Comparison of ENCODE assay signal across 35 mouse cellular contexts in genomic region chr4:140720091-140720490, GRCm38 (mm10). TPM values are rescaled to one million over a fixed set of nuclear protein-coding genes. Genes with fewer than 3 reads are reported as not detected.
DNase-seq lines count a peak whose midpoint lies in the region; ATAC-seq and TF ChIP-seq lines count a peak whose summit lies in the region.
"Had no signal": no experiment of that assay in that cellular context is flagged by ENCODE, and none has a peak within 500 bp of the region (broad histone marks: within the 10 kb centered on the region; RNA-seq: fewer than 3 reads in every experiment).

No protein-coding gene starts in this region.

- no peak overlapping the region for H3K27ac ChIP-seq in heart, postnatal 0 days (ENCODE audit: low read depth)
- H3K27ac ChIP-seq in heart, embryonic 10.5 days: no peak overlapping the region
- H3K27ac ChIP-seq in stomach, embryonic 16.5 days (ENCODE audit: low read length): peak overlapping the region; percentile 25; the same call in 1 of the 2 replicates
- H3K27ac ChIP-seq: embryonic facial prominence, embryonic 12.5 days; hindbrain, postnatal 0 days; intestine, embryonic 15.5 days; layer of hippocampus, adult 2 months; liver, embryonic 13.5 days; midbrain, embryonic 12.5 days; neural tube, embryonic 13.5 days had no signal

- H3K36me3 ChIP-seq in heart, postnatal 0 days (replicated peaks; ENCODE audit: control insufficient read depth, insufficient read depth, low read length): peaks cover 73% of the 10 kb centered on the region
- H3K36me3 ChIP-seq in heart, embryonic 10.5 days: peaks cover 87% of the 10 kb centered on the region
- peaks cover 29% of the 10 kb centered on the region for H3K36me3 ChIP-seq in stomach, embryonic 16.5 days (ENCODE audit: control insufficient read depth, insufficient read depth, low read length)

- intact Hi-C loops in left cerebral cortex, postnatal 36 days (cut with DNase I): loop anchor here (5.0 kb wide), 1 partner anchor 182 kb away; no protein-coding TSS in a partner anchor

- TF ChIP-seq CTCF in heart, postnatal 0 days (IDR thresholded peaks at IDR 0.05; ENCODE audit: low read depth): no peak

- no peaks in the 10 kb centered on the region for H3K9me3 ChIP-seq in heart, postnatal 0 days (replicated peaks; ENCODE audit: control insufficient read depth, low read length)
- H3K9me3 ChIP-seq in heart, embryonic 10.5 days: no peaks in the 10 kb centered on the region
- H3K9me3 ChIP-seq in stomach, embryonic 16.5 days (replicated peaks; ENCODE audit: control insufficient read depth, low read length): no peaks in the 10 kb centered on the region
- H3K9me3 ChIP-seq: embryonic facial prominence, embryonic 12.5 days; G1E; intestine, embryonic 15.5 days; liver, embryonic 13.5 days; megakaryocyte, embryonic 14.5 days; midbrain, embryonic 12.5 days; neural tube, embryonic 13.5 days had no signal

- peak; percentile 34; the same call in 1 of the 2 replicates for ATAC-seq in heart, postnatal 0 days (ENCODE audit: insufficient read depth, low read depth)
- ATAC-seq in stomach, embryonic 16.5 days (ENCODE audit: insufficient read depth, low FRiP score): no peak; the same call in 1 of the 2 replicates
- ATAC-seq: forebrain, embryonic 14.5 days; hindbrain, postnatal 0 days; intestine, embryonic 15.5 days; lung, postnatal 0 days had no signal

- H3K4me2 ChIP-seq in heart, postnatal 0 days (ENCODE audit: low read depth, low read length): no peak overlapping the region
- no peak overlapping the region for H3K4me2 ChIP-seq in stomach, embryonic 16.5 days (ENCODE audit: low read depth, low read length)
- H3K4me2 ChIP-seq: embryonic facial prominence, embryonic 12.5 days; intestine, embryonic 15.5 days; liver, embryonic 13.5 days; midbrain, embryonic 12.5 days; neural tube, embryonic 13.5 days had no signal

- H3K4me3 ChIP-seq in heart, postnatal 0 days (ENCODE audit: low read depth, low read length): no peak overlapping the region
- H3K4me3 ChIP-seq in heart, embryonic 10.5 days: no peak overlapping the region
- no peak overlapping the region for H3K4me3 ChIP-seq in stomach, embryonic 16.5 days (replicated peaks; ENCODE audit: low read length)
- H3K4me3 ChIP-seq: embryonic facial prominence, embryonic 12.5 days; intestine, embryonic 15.5 days; layer of hippocampus, adult 2 months; liver, embryonic 13.5 days; megakaryocyte, embryonic 14.5 days; midbrain, embryonic 12.5 days; neural tube, embryonic 13.5 days had no signal

- peak; percentile 75 to 84 for DNase-seq in adrenal gland, adult (ENCODE audit: inconsistent age in 2 of 2, low spot score in 1 of 2)
- no peak for DNase-seq in adrenal gland, postnatal 4 days (ENCODE audit: low spot score in 2 of 2)
- no peak for DNase-seq in heart, postnatal 0 days (ENCODE audit: low spot score)
- DNase-seq in heart, embryonic 10.5 days (ENCODE audit: low spot score): no peak
- DNase-seq in adrenal gland, adult 8-10 months: peak; percentile 66
- no peak for DNase-seq in left cerebral cortex, postnatal 36 days (ENCODE audit: low spot score in 2 of 2)
- DNase-seq: cerebellum, adult 11-12 months; cerebellum, adult 9-11 months; embryo, embryonic 11 days; gastrocnemius, postnatal 14 days; heart, postnatal 10 days; kidney, adult 2 months; kidney, postnatal 36 days; left cerebral cortex, postnatal 4 days; liver, embryonic 13.5 days; lung, adult 18-20 months; lung, postnatal 4 days; right cerebral cortex, postnatal 4 days had no signal

- no peaks in the 10 kb centered on the region for H3K4me1 ChIP-seq in heart, postnatal 0 days (ENCODE audit: control insufficient read depth, insufficient read depth)
- peaks cover 23% of the 10 kb centered on the region for H3K4me1 ChIP-seq in heart, embryonic 10.5 days
- no peaks in the 10 kb centered on the region; the same call in 1 of the 2 replicates for H3K4me1 ChIP-seq in stomach, embryonic 16.5 days (ENCODE audit: control insufficient read depth, insufficient read depth, low read length)
- H3K4me1 ChIP-seq: embryonic facial prominence, embryonic 12.5 days; intestine, embryonic 15.5 days had no signal

- TF ChIP-seq EP300 in heart, postnatal 0 days (IDR thresholded peaks at IDR 0.05; ENCODE audit: low read depth): no peak

- WGBS in heart, postnatal 0 days: 58% methylated on average over 5 of the region's 5 CpGs
- WGBS in heart, embryonic 10.5 days: 82% methylated on average over 5 of the region's 5 CpGs
- 83% methylated on average over 5 of the region's 5 CpGs for WGBS in stomach, embryonic 16.5 days

- no peak overlapping the region for H3K9ac ChIP-seq in heart, postnatal 0 days (replicated peaks; ENCODE audit: low read depth, low read length)
- H3K9ac ChIP-seq in stomach, embryonic 16.5 days (ENCODE audit: low read length): no peak overlapping the region
- H3K9ac ChIP-seq: embryonic facial prominence, embryonic 12.5 days; intestine, embryonic 15.5 days; liver, embryonic 13.5 days; midbrain, embryonic 12.5 days; neural tube, embryonic 13.5 days had no signal

- H3K27me3 ChIP-seq in heart, postnatal 0 days (ENCODE audit: control insufficient read depth, insufficient read depth, low read length): no peaks in the 10 kb centered on the region
- H3K27me3 ChIP-seq in heart, embryonic 10.5 days (ENCODE audit: insufficient read depth, poor library complexity, severe bottlenecking): no peaks in the 10 kb centered on the region
- H3K27me3 ChIP-seq in stomach, embryonic 16.5 days (ENCODE audit: control insufficient read depth, insufficient read depth, low read length): no peaks in the 10 kb centered on the region
- H3K27me3 ChIP-seq: CH12.LX; embryonic facial prominence, embryonic 12.5 days; intestine, embryonic 15.5 days; liver, embryonic 13.5 days; megakaryocyte, embryonic 14.5 days; midbrain, embryonic 12.5 days; neural tube, embryonic 13.5 days had no signal

RNA-seq across cellular contexts. Expression of gene Rcc2, which starts 19.8 kb away (rescaled TPM):
- total RNA-seq in adrenal gland, postnatal 4 days (2021): 100 to 1,000 TPM in 1 of 2 experiments, 10 to 100 TPM in 1; 98.2 to 106 TPM
- total RNA-seq in heart, postnatal 0 days (2014; rRNA removed; ENCODE audit: low replicate concordance): 36.4 and 36.9 TPM in 2 replicates
- polyA plus RNA-seq in heart, postnatal 0 days (2015; fragmentation: Nextera tagmentation; extraction: Ambion mirVana): 4.4 and 4.8 TPM in 2 replicates
- polyA plus RNA-seq in heart, embryonic 10.5 days (2016; fragmentation: Nextera tagmentation; extraction: Ambion mirVana): 18.0 and 29.0 TPM in 2 replicates
- total RNA-seq in adrenal gland, adult 8-10 months (2022): 10 to 100 TPM; 71.0 to 87.5 (median 77.3) TPM
- 15.1 and 16.2 TPM in 2 replicates for polyA plus RNA-seq in stomach, embryonic 16.5 days (2015; fragmentation: Nextera tagmentation; extraction: Ambion mirVana)
- 10 to 100 TPM; 74.7 to 84.4 TPM for total RNA-seq in left cerebral cortex, postnatal 36 days (2021)

RNA-seq across cellular contexts. Expression of gene Padi6, which starts 22.4 kb away (rescaled TPM):
- under 1 TPM in 1 of 2 experiments, not detected in 1; 0.73 TPM for total RNA-seq in adrenal gland, postnatal 4 days (2021)
- not detected in 2 replicates for total RNA-seq in heart, postnatal 0 days (2014; rRNA removed; ENCODE audit: low replicate concordance)
- 0.07 TPM in 1 of 2 replicates, not detected in the other for polyA plus RNA-seq in heart, postnatal 0 days (2015; fragmentation: Nextera tagmentation; extraction: Ambion mirVana)
- not detected in 2 replicates for polyA plus RNA-seq in heart, embryonic 10.5 days (2016; fragmentation: Nextera tagmentation; extraction: Ambion mirVana)
- total RNA-seq in adrenal gland, adult 8-10 months (2022): not detected
- polyA plus RNA-seq in stomach, embryonic 16.5 days (2015; fragmentation: Nextera tagmentation; extraction: Ambion mirVana): 0.05 and 0.21 TPM in 2 replicates
- 1 to 10 TPM in 1 of 2 experiments, under 1 TPM in 1; 0.34 to 1.2 TPM for total RNA-seq in left cerebral cortex, postnatal 36 days (2021)
- total RNA-seq: CH12.LX; G1E; gastrocnemius, postnatal 14 days; heart, postnatal 10 days; layer of hippocampus, adult 2 months had no signal
- polyA plus RNA-seq: C2C12; embryonic facial prominence, embryonic 12.5 days; forebrain, embryonic 14.5 days; G1E; hindbrain, embryonic 11.5 days; kidney, adult 2 months; kidney, embryonic 16.5 days; limb, embryonic 14.5 days; liver, embryonic 13.5 days; lung, postnatal 0 days; midbrain, embryonic 12.5 days; neural tube, embryonic 13.5 days had no signal

RNA-seq across cellular contexts. Expression of gene Padi4, which starts 53.9 kb away (rescaled TPM):
- 1 to 10 TPM; 1.4 to 2.7 TPM for total RNA-seq in adrenal gland, postnatal 4 days (2021)
- 2.4 and 2.7 TPM in 2 replicates for total RNA-seq in heart, postnatal 0 days (2014; rRNA removed; ENCODE audit: low replicate concordance)
- polyA plus RNA-seq in heart, postnatal 0 days (2015; fragmentation: Nextera tagmentation; extraction: Ambion mirVana): 1.1 and 1.2 TPM in 2 replicates
- polyA plus RNA-seq in heart, embryonic 10.5 days (2016; fragmentation: Nextera tagmentation; extraction: Ambion mirVana): 1.9 and 2.9 TPM in 2 replicates
- total RNA-seq in adrenal gland, adult 8-10 months (2022): 1 to 10 TPM in 1 of 4 experiments, under 1 TPM in 3; 0.27 to 1.1 (median 0.35) TPM
- 2.0 and 2.4 TPM in 2 replicates for polyA plus RNA-seq in stomach, embryonic 16.5 days (2015; fragmentation: Nextera tagmentation; extraction: Ambion mirVana)
- not detected for total RNA-seq in left cerebral cortex, postnatal 36 days (2021)
- total RNA-seq: CH12.LX; G1E; hindbrain, postnatal 0 days; layer of hippocampus, adult 2 months; layer of hippocampus, postnatal 14 days; left cerebral cortex, postnatal 4 days had no signal
- polyA plus RNA-seq: embryonic facial prominence, embryonic 12.5 days; forebrain, embryonic 14.5 days; hindbrain, postnatal 0 days had no signal

RNA-seq across cellular contexts. Expression of gene Arhgef10l, which starts 54.3 kb away (rescaled TPM):
- 10 to 100 TPM; 30.2 to 37.8 TPM for total RNA-seq in adrenal gland, postnatal 4 days (2021)
- total RNA-seq in heart, postnatal 0 days (2014; rRNA removed; ENCODE audit: low replicate concordance): 46.8 and 52.8 TPM in 2 replicates
- polyA plus RNA-seq in heart, postnatal 0 days (2015; fragmentation: Nextera tagmentation; extraction: Ambion mirVana): 12.1 and 15.4 TPM in 2 replicates
- polyA plus RNA-seq in heart, embryonic 10.5 days (2016; fragmentation: Nextera tagmentation; extraction: Ambion mirVana): 13.3 and 14.9 TPM in 2 replicates
- total RNA-seq in adrenal gland, adult 8-10 months (2022): 10 to 100 TPM; 13.3 to 46.3 (median 28.5) TPM
- polyA plus RNA-seq in stomach, embryonic 16.5 days (2015; fragmentation: Nextera tagmentation; extraction: Ambion mirVana): 18.4 and 21.7 TPM in 2 replicates
- total RNA-seq in left cerebral cortex, postnatal 36 days (2021): 10 to 100 TPM; 61.0 to 63.4 TPM

Comparison
In these comparisons a context has a peak if more than half of its experiments do, and no peak if none do; other contexts are left out.
1. DNase-seq: peak in adrenal gland, adult (2 of 2) and adrenal gland, adult 8-10 months (single experiment); none in adrenal gland, postnatal 4 days (0 of 2), heart, postnatal 0 days (single experiment), heart, embryonic 10.5 days (single experiment) and left cerebral cortex, postnatal 36 days (0 of 2).